Mouse (Mus musculus) E14TG2a.4 (cell line): Measurements from ENCODE around the gene Git1.

Source experiments
- CTCF ChIP-seq: conservative IDR thresholded peaks from 2 replicates; pipeline ENCODE4 v1.5.1; 2014; ENCODE audit warnings: low read length
- NANOG ChIP-seq: IDR thresholded peaks from 2 replicates; pipeline ENCODE4 v1.6.1; 2014; ENCODE audit warnings: borderline replicate concordance, low read length, mixed read lengths
- POU5F1 ChIP-seq: IDR thresholded peaks from 2 replicates; pipeline ENCODE4 v1.6.1; 2014; ENCODE audit warnings: low read length, borderline replicate concordance

- TF ChIP-seq CTCF, result no peak; the same call in 1 of the 2 replicates
- TF ChIP-seq NANOG, result no peak
- no peak for TF ChIP-seq POU5F1
Observed at GRCm38 (mm10) chr11:77471407-77471806, 22.0 kb upstream of the Git1 start.
